Mouse (Mus musculus) forebrain, embryonic 15.5 days (tissue): ENCODE data around the gene Erh. TPM values are rescaled to one million over a fixed set of nuclear protein-coding genes. Genes with fewer than 3 reads are reported as not detected.

Experiments used
- ATAC-seq: fragments of 200-750 bp; cut with Nextera tagmentation; replicated peaks from 2 replicates; pipeline ENCODE4 v1.8.0; 2017; ENCODE audit warnings: mild to moderate bottlenecking, moderate TSS enrichment, moderate library complexity
- H3K27ac ChIP-seq: fragments of 300-500 bp; sonication (generic); replicated peaks from 2 replicates; pipeline ENCODE4 v1.5.1; 2015; ENCODE audit warnings: mild to moderate bottlenecking, inconsistent platforms
- H3K27me3 ChIP-seq: fragments of 300-500 bp; sonication (generic); 2 replicates; pipeline ENCODE4 v1.6.1; 2015; ENCODE audit warnings: inconsistent platforms
- H3K36me3 ChIP-seq: fragments of 300-500 bp; sonication (generic); 2 replicates; pipeline ENCODE4 v1.6.1; 2015; ENCODE audit warnings: mild to moderate bottlenecking, inconsistent platforms
- H3K4me1 ChIP-seq: fragments of 300-500 bp; sonication (generic); 2 replicates; pipeline ENCODE4 v1.6.1; 2015; ENCODE audit warnings: inconsistent platforms
- H3K4me2 ChIP-seq: fragments of 300-500 bp; sonication (generic); replicated peaks from 2 replicates; pipeline ENCODE4 v1.6.1; 2015; ENCODE audit warnings: mild to moderate bottlenecking, inconsistent platforms
- H3K4me3 ChIP-seq: fragments of 300-500 bp; sonication (generic); 2 replicates; pipeline ENCODE4 v1.5.1; 2015; ENCODE audit warnings: mild to moderate bottlenecking, inconsistent platforms
- H3K9ac ChIP-seq: fragments of 300-500 bp; sonication (generic); replicated peaks from 2 replicates; pipeline ENCODE4 v1.6.1; 2015; ENCODE audit warnings: mild to moderate bottlenecking, inconsistent platforms
- H3K9me3 ChIP-seq: fragments of 300-500 bp; sonication (generic); 2 replicates; pipeline ENCODE4 v1.6.1; 2016; ENCODE audit warnings: inconsistent platforms
- WGBS: fragments of 180-500 bp; shearing (Covaris S2); methylation state at CpG from one replicate; pipeline ENCODE4 v1.1.7; 2015; ENCODE audit warnings: mixed read lengths; 5-methylcytosine and 5-hydroxymethylcytosine counted together
- polyA plus RNA-seq: library from polyadenylated mRNA; unstranded; fragments of >200 nt; fragmentation: Nextera tagmentation; extraction: Ambion mirVana; gene quantifications from 2 replicates; pipeline ENCODE4 v1.2.1, GENCODE M21; 2015

Erh gene
- polyA plus RNA-seq, 1 experiment from 2014 or later, result 315 TPM

DNA sequence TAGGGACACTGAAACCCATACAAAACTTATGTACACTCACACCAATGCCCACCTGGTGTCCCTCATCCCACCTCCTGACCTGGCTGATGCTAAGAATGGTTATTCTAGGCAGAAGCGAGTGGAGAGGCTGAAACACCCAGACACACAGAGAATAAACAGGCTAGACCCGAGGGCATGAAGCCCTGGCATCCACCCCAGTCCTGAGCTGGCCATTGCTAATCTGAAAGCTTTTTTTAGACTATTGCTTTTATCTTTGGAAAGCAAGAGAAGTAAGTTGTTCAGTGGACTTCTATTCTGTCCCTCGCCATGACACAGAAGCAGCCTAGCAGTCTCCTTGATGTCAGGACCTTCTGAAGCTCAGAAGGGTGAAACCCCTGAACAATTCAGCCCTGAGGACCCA lies 34.2 kb downstream of the Erh start:
- Histone ChIP-seq H3K4me2 (no peak overlapping the region), H3K4me1 (no peaks in the 10 kb centered on the region), H3K9me3 (no peaks in the 10 kb centered on the region), H3K4me3 (no peak overlapping the region), H3K36me3 (no peaks in the 10 kb centered on the region), H3K9ac (no peak overlapping the region), H3K27ac (no peak overlapping the region), H3K27me3 (no peaks in the 10 kb centered on the region)
- no peak for ATAC-seq
- 84% methylated on average over 3 of the region's 3 CpGs for WGBS

DNA sequence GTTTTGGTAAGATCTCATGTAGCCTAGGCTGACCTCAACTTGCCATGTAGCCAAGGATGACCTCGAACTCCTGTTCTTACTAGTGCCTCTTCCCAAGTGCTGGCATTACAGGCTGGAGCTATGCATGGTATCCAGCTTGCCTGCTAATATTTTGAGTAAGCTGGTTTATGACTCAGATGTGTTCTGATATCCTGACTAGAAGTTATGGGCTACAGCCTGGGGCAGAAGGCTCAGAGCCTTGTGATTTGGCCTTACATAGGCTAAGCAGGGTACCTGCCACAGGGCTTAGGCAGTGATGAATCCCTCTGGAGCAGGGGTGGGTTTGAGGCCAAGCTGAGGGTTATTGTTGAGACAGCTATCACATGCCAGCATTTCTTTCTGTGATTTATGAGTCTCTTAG lies 35.6 kb downstream of the Erh start:
- 100% methylated on average over 1 of the region's 1 CpGs for WGBS
- Histone ChIP-seq H3K27ac (no peak overlapping the region), H3K4me1 (peaks cover 3% of the 10 kb centered on the region; the same call in 1 of the 2 replicates), H3K27me3 (no peaks in the 10 kb centered on the region), H3K4me3 (no peak overlapping the region), H3K9ac (no peak overlapping the region), H3K4me2 (no peak overlapping the region), H3K9me3 (no peaks in the 10 kb centered on the region), H3K36me3 (no peaks in the 10 kb centered on the region)
- ATAC-seq, result no peak

DNA sequence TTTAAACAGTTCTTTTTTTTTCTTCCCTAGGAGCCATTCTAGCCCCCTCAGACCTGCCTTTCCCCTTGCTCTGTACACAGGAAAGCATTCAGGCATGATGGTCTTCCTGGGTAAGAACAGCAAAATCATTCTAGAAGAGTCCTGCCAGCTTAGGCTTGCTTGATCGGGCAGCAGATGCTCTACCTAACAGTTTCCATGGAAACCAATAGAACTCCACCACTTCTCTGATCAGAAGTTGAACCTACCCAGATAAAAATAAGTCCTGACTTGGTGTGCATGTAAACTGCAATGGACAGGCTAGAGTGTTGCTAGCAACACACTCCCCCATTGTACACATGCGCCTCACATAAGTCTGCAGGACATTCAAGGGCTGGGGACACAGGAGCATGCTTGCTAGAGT lies 39.9 kb downstream of the Erh start:
- H3K9me3 ChIP-seq, result no peaks in the 10 kb centered on the region
- WGBS, result 87% methylated on average over 2 of the region's 2 CpGs
- H3K4me1 ChIP-seq, result peaks cover 5% of the 10 kb centered on the region; the same call in 1 of the 2 replicates
- no peaks in the 10 kb centered on the region for H3K27me3 ChIP-seq
- no peak overlapping the region for H3K4me3 ChIP-seq
- H3K36me3 ChIP-seq, result no peaks in the 10 kb centered on the region
- ATAC-seq, result no peak
- 0 out of 2 replicates have a peak overlapping the region, but pooled peaks have one; percentile 11 for H3K27ac ChIP-seq
- no peak overlapping the region for H3K4me2 ChIP-seq
- no peak overlapping the region for H3K9ac ChIP-seq

DNA sequence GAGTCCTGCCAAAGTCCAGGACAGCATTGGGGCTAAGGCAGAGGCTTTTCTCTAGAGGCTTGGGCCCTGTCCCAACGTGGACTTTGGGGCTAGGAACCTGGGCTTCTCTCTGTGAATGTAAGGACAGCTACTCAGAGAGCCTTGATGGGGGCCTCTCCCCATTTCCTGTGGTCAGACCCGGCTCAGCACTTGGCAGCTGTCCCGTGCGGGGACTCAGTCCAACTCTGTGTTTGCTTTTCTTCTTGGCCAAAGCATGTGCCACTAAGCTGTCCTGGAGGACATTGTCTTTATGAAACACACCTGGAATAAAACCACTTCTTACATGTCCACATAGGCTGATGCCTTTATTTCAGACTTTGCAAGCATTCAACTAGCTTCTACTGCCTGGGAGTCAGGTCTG lies 40.6 kb downstream of the Erh start:
- Histone ChIP-seq H3K27me3 (no peaks in the 10 kb centered on the region), H3K9ac (no peak overlapping the region), H3K4me3 (no peak overlapping the region), H3K27ac (peak overlapping the region; percentile 11; the same call in 1 of the 2 replicates), H3K36me3 (no peaks in the 10 kb centered on the region), H3K9me3 (no peaks in the 10 kb centered on the region), H3K4me1 (peaks cover 10% of the 10 kb centered on the region; the same call in 1 of the 2 replicates), H3K4me2 (no peak overlapping the region)
- ATAC-seq, result no peak
- WGBS, result 61% methylated on average over 4 of the region's 4 CpGs

DNA sequence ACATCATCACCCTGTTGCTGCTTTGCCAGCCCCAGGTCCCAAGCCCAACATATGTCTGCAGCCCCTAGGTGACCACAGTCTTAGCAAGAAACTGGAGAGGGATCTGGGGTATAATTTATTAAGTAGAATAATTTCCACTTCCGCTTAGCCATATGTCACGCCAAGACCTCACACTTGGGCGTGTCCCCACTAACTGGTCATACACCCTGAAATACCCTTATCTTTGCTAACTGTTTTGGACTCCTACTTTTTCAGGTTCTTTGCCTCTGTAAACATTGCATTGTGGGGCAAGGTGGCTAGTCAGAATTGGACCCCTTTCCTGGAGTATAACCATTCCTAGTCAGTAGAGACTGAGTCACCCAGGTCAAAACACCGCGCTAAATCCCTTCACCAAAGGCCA lies 41.7 kb downstream of the Erh start:
- Histone ChIP-seq H3K4me2 (no peak overlapping the region), H3K9me3 (no peaks in the 10 kb centered on the region), H3K36me3 (0 out of 2 replicates have a peak, but pooled peaks cover under 1% of the 10 kb centered on the region), H3K27me3 (no peaks in the 10 kb centered on the region), H3K4me3 (no peak overlapping the region), H3K27ac (no peak overlapping the region), H3K4me1 (peaks cover 11% of the 10 kb centered on the region; the same call in 1 of the 2 replicates), H3K9ac (no peak overlapping the region)
- no peak for ATAC-seq
- 96% methylated on average over 5 of the region's 5 CpGs for WGBS

DNA sequence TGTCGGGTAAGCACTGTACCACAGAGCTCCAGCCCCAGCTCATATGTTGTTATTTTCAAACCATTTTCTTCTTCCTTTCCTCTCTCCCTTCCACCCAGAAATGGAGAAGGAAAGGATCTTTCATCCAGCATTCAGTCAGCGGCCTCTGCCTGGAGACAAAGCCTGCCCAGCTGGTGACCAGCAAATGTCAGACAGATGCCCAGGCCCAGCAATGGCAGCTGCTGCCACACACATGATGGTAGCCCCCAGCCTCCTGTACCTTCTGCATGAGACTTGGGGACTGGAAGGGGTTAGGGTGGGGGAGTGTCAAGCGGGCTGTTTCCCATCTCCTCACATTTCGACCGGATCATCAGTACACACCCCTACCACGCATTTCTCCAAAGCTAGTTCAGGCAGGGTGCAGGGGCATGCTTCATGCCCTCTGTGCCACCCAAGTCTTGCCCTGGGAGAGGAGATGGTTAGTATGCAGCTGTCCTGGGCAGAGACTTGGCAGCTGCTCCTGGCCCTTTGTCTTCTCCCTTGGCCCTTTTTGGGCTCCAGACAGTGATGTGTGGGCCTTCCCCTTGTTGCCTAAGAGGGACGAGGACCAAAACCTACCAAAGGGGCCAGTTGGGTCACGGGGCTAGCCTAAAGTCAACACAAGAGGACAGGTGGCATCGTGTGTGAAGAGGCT lies 42.4 kb downstream of the Erh start:
- Histone ChIP-seq H3K4me3 (no peak overlapping the region), H3K9ac (no peak overlapping the region), H3K27me3 (no peaks in the 10 kb centered on the region), H3K4me1 (peaks cover 11% of the 10 kb centered on the region; the same call in 1 of the 2 replicates), H3K4me2 (no peak overlapping the region), H3K9me3 (no peaks in the 10 kb centered on the region), H3K36me3 (0 out of 2 replicates have a peak, but pooled peaks cover 2% of the 10 kb centered on the region), H3K27ac (no peak overlapping the region)
- WGBS, result 91% methylated on average over 9 of the region's 9 CpGs
- ATAC-seq, result no peak

DNA sequence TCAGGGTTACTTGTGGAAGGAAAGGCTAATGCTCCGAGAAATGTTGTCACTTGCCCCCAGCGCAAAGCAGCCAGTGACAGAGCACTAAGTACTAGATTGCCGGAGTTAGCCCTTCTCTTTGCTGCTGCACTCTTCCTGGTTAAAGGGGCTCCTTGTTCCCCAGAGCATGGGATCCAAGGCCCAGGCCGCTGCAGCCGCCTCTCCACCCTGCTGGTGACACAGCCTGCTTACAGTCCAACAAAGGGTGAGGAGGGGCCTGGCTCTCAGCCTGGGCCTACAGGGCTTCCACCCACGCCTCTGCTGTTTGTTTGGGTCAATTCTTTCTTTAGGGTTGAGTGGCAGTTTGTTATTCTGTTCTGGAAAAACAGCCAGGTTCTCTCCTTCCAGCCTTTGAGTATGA lies 45.4 kb downstream of the Erh start:
- 0 out of 2 replicates have a peak, but pooled peaks cover 2% of the 10 kb centered on the region for H3K36me3 ChIP-seq
- H3K9ac ChIP-seq, result no peak overlapping the region
- H3K4me1 ChIP-seq, result peaks cover 10% of the 10 kb centered on the region; the same call in 1 of the 2 replicates
- peak overlapping the region; percentile 52 for H3K27ac ChIP-seq
- ATAC-seq, result peak; percentile 79
- no peaks in the 10 kb centered on the region for H3K27me3 ChIP-seq
- 38% methylated on average over 6 of the region's 6 CpGs for WGBS
- H3K9me3 ChIP-seq, result no peaks in the 10 kb centered on the region
- no peak overlapping the region for H3K4me2 ChIP-seq
- no peak overlapping the region for H3K4me3 ChIP-seq

DNA sequence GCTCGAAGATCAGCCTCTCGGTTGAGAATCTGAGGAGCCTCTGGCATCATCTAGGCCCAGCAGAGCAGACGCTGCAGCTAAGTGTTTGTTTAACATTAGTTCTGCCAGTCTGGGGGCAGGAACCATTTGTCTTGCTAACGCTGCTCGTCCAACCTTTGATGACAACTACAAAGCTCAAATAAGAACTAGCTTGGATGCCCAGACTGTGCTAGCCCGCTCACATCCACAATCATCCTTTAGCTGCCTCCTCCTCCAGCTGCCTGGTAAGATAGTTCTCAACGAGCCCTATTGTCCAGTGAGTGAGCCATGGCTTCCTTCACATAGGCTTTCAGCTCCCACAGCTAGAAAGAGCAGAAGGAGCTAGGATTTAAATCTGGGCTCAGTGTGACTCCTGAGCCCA lies 45.9 kb downstream of the Erh start:
- Histone ChIP-seq H3K27ac (peak overlapping the region; percentile 52), H3K9ac (no peak overlapping the region), H3K27me3 (no peaks in the 10 kb centered on the region), H3K4me2 (no peak overlapping the region), H3K4me1 (peaks cover 6% of the 10 kb centered on the region; the same call in 1 of the 2 replicates), H3K4me3 (no peak overlapping the region), H3K36me3 (0 out of 2 replicates have a peak, but pooled peaks cover 2% of the 10 kb centered on the region), H3K9me3 (no peaks in the 10 kb centered on the region)
- ATAC-seq, result 0 out of 2 replicates have a peak, but pooled peaks have one; percentile 4
- 44% methylated on average over 7 of the region's 7 CpGs for WGBS

DNA sequence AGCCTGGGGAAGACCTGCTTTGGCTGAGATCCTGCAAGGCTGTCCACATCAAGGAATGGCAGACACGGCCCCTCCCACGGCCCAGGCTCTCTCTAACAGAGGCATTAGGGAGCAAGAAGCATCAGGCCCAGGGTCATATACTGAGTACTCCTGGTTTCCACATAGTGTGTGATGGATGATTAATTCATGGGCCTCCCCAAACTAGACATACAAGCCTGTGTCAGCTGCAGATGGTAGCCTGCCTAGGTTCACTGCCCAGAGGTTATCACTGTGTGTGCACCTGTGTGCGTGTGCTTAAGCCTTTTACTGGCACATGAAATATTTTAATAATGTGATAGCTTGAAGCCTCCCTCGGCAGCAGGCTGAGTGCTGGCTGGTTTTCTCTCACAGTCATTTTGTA lies 48.2 kb downstream of the Erh start:
- WGBS, result 93% methylated on average over 4 of the region's 4 CpGs
- Histone ChIP-seq H3K9ac (no peak overlapping the region), H3K4me3 (no peak overlapping the region), H3K9me3 (no peaks in the 10 kb centered on the region), H3K4me1 (peaks cover 6% of the 10 kb centered on the region; the same call in 1 of the 2 replicates), H3K27ac (no peak overlapping the region), H3K4me2 (no peak overlapping the region), H3K27me3 (no peaks in the 10 kb centered on the region), H3K36me3 (peaks cover 13% of the 10 kb centered on the region; the same call in 1 of the 2 replicates)
- ATAC-seq, result no peak

DNA sequence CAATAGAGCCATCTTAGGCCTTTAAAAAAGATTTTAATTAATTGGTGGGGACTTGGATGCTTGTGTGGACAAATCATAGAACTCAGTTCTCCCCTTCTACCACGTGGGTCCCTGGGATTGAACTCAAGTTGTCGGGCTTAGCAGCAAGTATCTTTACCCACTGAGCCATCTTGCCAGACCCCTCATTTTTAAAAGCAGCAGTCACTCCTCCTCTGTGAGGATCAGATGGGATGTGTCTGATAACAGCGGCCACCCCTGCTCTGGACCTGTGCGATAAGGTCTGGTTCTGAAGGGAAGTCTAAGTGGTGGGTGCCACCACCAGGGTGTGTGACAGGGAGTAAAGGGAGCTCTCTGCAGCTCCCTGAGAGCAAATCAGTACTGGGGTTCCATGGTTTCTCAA lies 48.6 kb downstream of the Erh start:
- Histone ChIP-seq H3K4me2 (no peak overlapping the region), H3K36me3 (peaks cover 17% of the 10 kb centered on the region; the same call in 1 of the 2 replicates)
- 94% methylated on average over 4 of the region's 4 CpGs for WGBS

DNA sequence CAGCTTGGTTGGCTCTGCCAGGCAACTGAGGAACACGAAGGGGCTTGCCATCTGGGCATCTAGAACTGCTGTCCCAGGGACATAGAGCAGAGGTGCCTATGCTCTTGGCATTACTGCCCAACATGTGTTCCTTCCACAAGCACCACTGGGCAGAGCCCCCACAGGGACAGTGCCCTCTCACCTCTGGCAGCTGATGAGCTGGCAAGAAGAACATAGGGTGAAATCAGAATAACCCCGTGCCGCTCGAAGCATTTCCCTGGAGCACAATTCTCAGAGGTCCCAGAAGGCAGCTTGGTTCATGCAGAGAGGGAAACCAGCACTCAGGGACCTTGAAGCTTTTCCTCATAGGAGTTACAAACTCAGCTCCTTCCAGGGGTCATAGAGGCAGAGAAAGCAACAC lies 49.4 kb downstream of the Erh start:
- no peak overlapping the region for H3K27ac ChIP-seq
- no peak overlapping the region for H3K4me3 ChIP-seq
- ATAC-seq, result no peak
- H3K9me3 ChIP-seq, result no peaks in the 10 kb centered on the region
- H3K27me3 ChIP-seq, result no peaks in the 10 kb centered on the region
- no peak overlapping the region for H3K4me2 ChIP-seq
- H3K9ac ChIP-seq, result no peak overlapping the region
- 90% methylated on average over 4 of the region's 4 CpGs for WGBS
- peaks cover 25% of the 10 kb centered on the region; the same call in 1 of the 2 replicates for H3K36me3 ChIP-seq
- H3K4me1 ChIP-seq, result peaks cover 6% of the 10 kb centered on the region; the same call in 1 of the 2 replicates

More for the DNA sequence above, 48.6 kb downstream of the Erh start:
- no peak overlapping the region for H3K4me3 ChIP-seq
- no peaks in the 10 kb centered on the region for H3K27me3 ChIP-seq
- H3K9me3 ChIP-seq, result no peaks in the 10 kb centered on the region
- H3K4me1 ChIP-seq, result peaks cover 6% of the 10 kb centered on the region; the same call in 1 of the 2 replicates
- no peak overlapping the region for H3K27ac ChIP-seq
- ATAC-seq, result no peak
- no peak overlapping the region for H3K9ac ChIP-seq

DNA sequence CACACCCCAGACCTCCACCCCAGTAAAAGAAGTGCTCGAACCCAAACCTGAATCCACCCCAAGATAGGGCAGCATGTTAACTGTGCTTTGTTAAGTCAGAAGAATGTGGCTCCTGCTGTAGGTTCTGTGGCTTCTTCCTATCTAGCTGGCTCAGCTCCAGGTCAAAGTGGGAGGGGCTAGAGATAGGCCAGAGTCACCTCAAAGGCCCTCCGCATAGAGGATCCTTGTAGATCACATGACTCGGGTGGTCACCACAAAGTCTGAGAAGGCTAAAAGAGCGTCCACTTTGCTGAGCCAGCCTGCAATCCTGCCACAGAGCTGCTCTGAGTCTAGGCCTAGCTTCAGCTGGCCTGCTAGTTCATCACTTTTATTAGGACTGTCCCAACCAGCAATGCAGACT lies 50.0 kb downstream of the Erh start:
- ATAC-seq, result no peak
- no peak overlapping the region for H3K9ac ChIP-seq
- WGBS, result 95% methylated on average over 4 of the region's 4 CpGs
- no peak overlapping the region for H3K27ac ChIP-seq
- no peak overlapping the region for H3K4me3 ChIP-seq
- no peak overlapping the region for H3K4me2 ChIP-seq
- H3K27me3 ChIP-seq, result no peaks in the 10 kb centered on the region
- H3K9me3 ChIP-seq, result no peaks in the 10 kb centered on the region
- peaks cover 29% of the 10 kb centered on the region for H3K36me3 ChIP-seq
- H3K4me1 ChIP-seq, result peaks cover 6% of the 10 kb centered on the region; the same call in 1 of the 2 replicates
